Mouse (Mus musculus): ENCODE measurements at regions not wholly inside any gene's neighbourhood (a gene's known extent, or its start where the extent isn't known, plus 50 kb on each side); places are given as distances from the start of the nearest gene placed in this dataset.

GRCm38 (mm10) chr15:51442606-51443005 is 2442.1 kb upstream of the Gm7489 start:
- TF ChIP-seq POLR2A (IDR thresholded peaks at IDR 0.05; ENCODE audit: borderline replicate concordance, extremely low read depth, low read depth, low read length) (no peak), CTCF (IDR thresholded peaks at IDR 0.05; ENCODE audit: insufficient read depth, low read length) (no peak)

Data from lung, adult 2 months (tissue).